Mouse (Mus musculus): ENCODE data around the gene Zfp445. TPM values are rescaled to one million over a fixed set of nuclear protein-coding genes. Genes with fewer than 3 reads are reported as not detected.
A peak's percentile ranks its signal among the peaks of the same experiment; 100 is the strongest.

The Zfp445 gene
- 12.0 and 15.3 TPM in 2 replicates for polyA plus RNA-seq (2015; fragmentation: Nextera tagmentation; extraction: Ambion mirVana)

GRCm38 (mm10) chr9:122865697-122866166 lies at the start of gene Zfp445:
Gene Zfp445 (minus strand): TSS chr9:122866006.
- ATAC-seq = peak; percentile 88
- Histone ChIP-seq H3K4me1 (replicated peaks; ENCODE audit: control insufficient read depth, insufficient read depth, low read length) (0 out of 2 replicates have a peak, but pooled peaks cover 2% of the 10 kb centered on the region), H3K27ac (ENCODE audit: low read depth, low read length) (peak within 1 kb of the TSS; percentile 89), H3K36me3 (ENCODE audit: control insufficient read depth, insufficient read depth) (peaks cover 14% of the 10 kb centered on the region), H3K4me3 (ENCODE audit: low read depth, low read length) (peak within 1 kb of the TSS; percentile 87), H3K9ac (ENCODE audit: low read depth, low read length) (peak within 1 kb of the TSS; percentile 79), H3K27me3 (replicated peaks; ENCODE audit: control insufficient read depth, insufficient read depth, low read length) (no peaks in the 10 kb centered on the region), H3K4me2 (replicated peaks; ENCODE audit: low read depth) (peak within 1 kb of the TSS; percentile 70), H3K9me3 (ENCODE audit: control insufficient read depth) (peaks cover 5% of the 10 kb centered on the region)
- under 1% methylated on average over 34 of the region's 34 CpGs for WGBS
- TF ChIP-seq CTCF (IDR thresholded peaks at IDR 0.05; ENCODE audit: low read depth) = no peak

DNA sequence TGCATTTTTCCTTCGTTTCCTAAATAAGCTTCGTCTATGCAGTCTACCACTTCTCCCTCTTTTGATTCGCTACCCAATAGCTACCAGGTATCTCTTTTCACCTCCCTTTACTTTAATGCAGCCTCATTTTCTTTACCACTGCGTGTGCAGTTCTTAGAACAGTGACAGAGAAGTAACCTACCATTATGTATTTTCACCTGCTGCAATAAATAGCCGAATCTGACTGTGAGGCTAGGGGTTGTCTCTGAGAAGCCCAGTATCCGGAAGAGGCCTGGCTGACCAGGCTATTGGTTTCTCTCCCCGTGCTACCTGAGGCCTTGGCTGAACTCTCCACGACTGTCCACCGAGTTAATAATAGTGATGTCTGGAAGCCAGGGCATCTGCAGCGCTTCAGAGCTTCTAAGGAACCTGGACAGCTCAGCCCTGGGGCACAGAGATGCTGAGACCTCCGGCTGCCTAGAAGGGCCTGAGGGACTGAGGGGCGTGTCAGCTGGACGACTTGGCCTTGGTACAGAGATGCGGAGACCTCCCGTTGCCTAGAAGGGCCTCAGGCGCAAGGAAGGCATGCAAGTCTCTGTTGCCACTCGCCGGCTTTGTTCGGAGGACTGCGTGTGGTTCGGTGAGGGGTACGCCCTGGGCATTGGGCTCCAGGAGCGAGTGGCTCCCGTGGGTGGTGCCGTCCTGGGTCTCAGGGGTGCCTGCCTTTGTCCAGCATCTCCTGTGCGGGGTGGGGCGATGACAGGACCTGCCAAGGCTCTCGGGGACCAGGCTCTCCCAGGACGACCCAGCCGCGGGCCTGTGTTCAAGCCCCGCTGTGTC lies 37.1 kb upstream of the Zfp445 start:
- Histone ChIP-seq H3K27me3 (replicated peaks; ENCODE audit: control insufficient read depth, insufficient read depth, low read length) (no peaks in the 10 kb centered on the region), H3K4me1 (replicated peaks; ENCODE audit: control insufficient read depth, insufficient read depth, low read length) (no peaks in the 10 kb centered on the region), H3K27ac (ENCODE audit: low read depth, low read length) (no peak overlapping the region), H3K9me3 (ENCODE audit: control insufficient read depth) (no peaks in the 10 kb centered on the region), H3K9ac (ENCODE audit: low read depth, low read length) (peak overlapping the region; percentile 46), H3K4me2 (replicated peaks; ENCODE audit: low read depth) (peak overlapping the region; percentile 75), H3K36me3 (ENCODE audit: control insufficient read depth, insufficient read depth) (no peaks in the 10 kb centered on the region), H3K4me3 (ENCODE audit: low read depth, low read length) (peak overlapping the region; percentile 46)
- WGBS = 15% methylated on average over 32 of the region's 32 CpGs
- ATAC-seq = peak; percentile 77
- no peak for TF ChIP-seq CTCF (IDR thresholded peaks at IDR 0.05; ENCODE audit: low read depth)

DNA sequence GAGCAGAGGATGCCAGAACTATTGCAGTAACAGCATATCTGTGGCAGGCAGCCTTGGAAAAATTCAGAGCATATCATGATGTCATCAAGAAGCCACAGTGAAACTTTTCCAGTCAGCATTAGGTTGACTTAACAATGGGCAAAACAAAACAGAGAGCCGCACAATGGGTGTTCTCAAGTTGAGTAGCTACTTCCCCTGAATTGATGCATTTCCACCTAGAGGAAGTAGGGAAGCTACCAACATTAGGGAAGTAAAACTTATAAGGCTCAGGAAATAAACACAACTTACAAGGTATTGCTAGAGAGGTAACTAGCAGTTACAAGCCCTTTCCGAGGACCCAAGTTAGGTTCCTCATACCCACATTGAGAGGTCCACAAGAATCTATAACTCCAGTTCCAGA lies 35.2 kb upstream of the Zfp445 start:
- H3K27me3 ChIP-seq (replicated peaks; ENCODE audit: control insufficient read depth, insufficient read depth, low read length) = no peaks in the 10 kb centered on the region
- H3K4me1 ChIP-seq (replicated peaks; ENCODE audit: control insufficient read depth, insufficient read depth, low read length) = no peaks in the 10 kb centered on the region
- H3K36me3 ChIP-seq (ENCODE audit: control insufficient read depth, insufficient read depth) = 0 out of 2 replicates have a peak, but pooled peaks cover under 1% of the 10 kb centered on the region
- no peak overlapping the region for H3K9ac ChIP-seq (ENCODE audit: low read depth, low read length)
- no peak overlapping the region for H3K27ac ChIP-seq (ENCODE audit: low read depth, low read length)
- no peak for ATAC-seq
- no peaks in the 10 kb centered on the region; the same call in 1 of the 2 replicates for H3K9me3 ChIP-seq (ENCODE audit: control insufficient read depth)
- no peak for TF ChIP-seq CTCF (IDR thresholded peaks at IDR 0.05; ENCODE audit: low read depth)
- WGBS = 87% methylated on average over 2 of the region's 2 CpGs
- H3K4me3 ChIP-seq (ENCODE audit: low read depth, low read length) = no peak overlapping the region
- no peak overlapping the region for H3K4me2 ChIP-seq (replicated peaks; ENCODE audit: low read depth)

- peak overlapping the region; percentile 94 for H3K4me2 ChIP-seq (replicated peaks; ENCODE audit: low read depth)
- H3K4me3 ChIP-seq (ENCODE audit: low read depth, low read length) = peak overlapping the region; percentile 55
- no peak for TF ChIP-seq CTCF (IDR thresholded peaks at IDR 0.05; ENCODE audit: low read depth)
- no peaks in the 10 kb centered on the region for H3K27me3 ChIP-seq (replicated peaks; ENCODE audit: control insufficient read depth, insufficient read depth, low read length)
- H3K27ac ChIP-seq (ENCODE audit: low read depth, low read length) = peak overlapping the region; percentile 37
- H3K4me1 ChIP-seq (replicated peaks; ENCODE audit: control insufficient read depth, insufficient read depth, low read length) = no peaks in the 10 kb centered on the region
- H3K36me3 ChIP-seq (ENCODE audit: control insufficient read depth, insufficient read depth) = no peaks in the 10 kb centered on the region; the same call in 1 of the 2 replicates
- ATAC-seq = peak; percentile 90
- peak overlapping the region; percentile 81 for H3K9ac ChIP-seq (ENCODE audit: low read depth, low read length)
- 0 out of 2 replicates have a peak, but pooled peaks cover 2% of the 10 kb centered on the region for H3K9me3 ChIP-seq (ENCODE audit: control insufficient read depth)
- 7% methylated on average over 54 of the region's 54 CpGs for WGBS
Observed at GRCm38 (mm10) chr9:122886372-122887179, 20.8 kb upstream of the Zfp445 start.

GRCm38 (mm10) chr9:122885385-122885784 lies 19.6 kb upstream of the Zfp445 start, which contains the start of gene Zkscan7:
Gene Zkscan7 (plus strand): TSS chr9:122885685.
- 90% methylated on average over 3 of the region's 3 CpGs for WGBS
- Histone ChIP-seq H3K27ac (ENCODE audit: low read depth, low read length) (no peak within 1 kb of the TSS), H3K36me3 (ENCODE audit: control insufficient read depth, insufficient read depth) (no peaks in the 10 kb centered on the region; the same call in 1 of the 2 replicates), H3K4me1 (replicated peaks; ENCODE audit: control insufficient read depth, insufficient read depth, low read length) (no peaks in the 10 kb centered on the region), H3K4me3 (ENCODE audit: low read depth, low read length) (peak within 1 kb of the TSS; percentile 55), H3K4me2 (replicated peaks; ENCODE audit: low read depth) (peak within 1 kb of the TSS; percentile 94), H3K9ac (ENCODE audit: low read depth, low read length) (no peak within 1 kb of the TSS), H3K27me3 (replicated peaks; ENCODE audit: control insufficient read depth, insufficient read depth, low read length) (no peaks in the 10 kb centered on the region), H3K9me3 (ENCODE audit: control insufficient read depth) (0 out of 2 replicates have a peak, but pooled peaks cover 2% of the 10 kb centered on the region)
- TF ChIP-seq CTCF (IDR thresholded peaks at IDR 0.05; ENCODE audit: low read depth) = no peak
- ATAC-seq = no peak

DNA sequence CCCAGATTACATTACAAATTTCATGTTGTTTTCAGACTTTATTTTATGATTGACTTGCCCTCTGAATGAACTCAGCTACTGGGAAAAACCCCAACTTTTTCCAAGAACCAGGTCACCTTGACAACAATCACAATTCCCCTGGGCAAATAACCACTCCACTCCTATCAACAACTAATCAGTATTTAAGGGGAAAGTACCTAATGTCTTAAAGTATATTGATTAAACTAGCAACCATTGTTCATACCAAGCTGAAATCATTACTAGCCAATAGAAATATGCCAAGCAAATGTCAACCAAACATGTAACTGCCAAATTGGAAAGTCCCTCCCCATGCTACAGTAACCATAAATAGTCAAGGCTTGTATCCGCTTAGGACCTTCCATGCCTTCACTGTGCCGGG lies 9.3 kb upstream of the Zfp445 start:
- ATAC-seq = no peak
- TF ChIP-seq CTCF (IDR thresholded peaks at IDR 0.05; ENCODE audit: low read depth) = no peak
- H3K9ac ChIP-seq (ENCODE audit: low read depth, low read length) = no peak overlapping the region
- H3K4me3 ChIP-seq (ENCODE audit: low read depth, low read length) = no peak overlapping the region
- H3K9me3 ChIP-seq (ENCODE audit: control insufficient read depth) = no peaks in the 10 kb centered on the region
- no peaks in the 10 kb centered on the region for H3K27me3 ChIP-seq (replicated peaks; ENCODE audit: control insufficient read depth, insufficient read depth, low read length)
- H3K4me2 ChIP-seq (replicated peaks; ENCODE audit: low read depth) = no peak overlapping the region
- WGBS = 93% methylated on average over 2 of the region's 2 CpGs
- no peaks in the 10 kb centered on the region for H3K4me1 ChIP-seq (replicated peaks; ENCODE audit: control insufficient read depth, insufficient read depth, low read length)
- no peaks in the 10 kb centered on the region for H3K36me3 ChIP-seq (ENCODE audit: control insufficient read depth, insufficient read depth)
- no peak overlapping the region for H3K27ac ChIP-seq (ENCODE audit: low read depth, low read length)
